Mouse (Mus musculus) ES-E14 (cell line): Measurements from ENCODE around the gene Akt1s1.

Source experiments
- CHD2 ChIP-seq: IDR thresholded peaks from 2 replicates; pipeline ENCODE4 v1.6.1; 2014; ENCODE audit warnings: mild to moderate bottlenecking, low read depth, low read length, inconsistent platforms
- MAFK ChIP-seq: IDR thresholded peaks from 2 replicates; pipeline ENCODE4 v1.6.1; 2014; ENCODE audit warnings: mild to moderate bottlenecking, low read depth, low read length, inconsistent platforms; ENCODE audit not compliant: insufficient read depth
- ZNF384 ChIP-seq: IDR thresholded peaks from 2 replicates; pipeline ENCODE4 v1.6.1; 2012; ENCODE audit warnings: low read depth, low read length, inconsistent platforms

DNA sequence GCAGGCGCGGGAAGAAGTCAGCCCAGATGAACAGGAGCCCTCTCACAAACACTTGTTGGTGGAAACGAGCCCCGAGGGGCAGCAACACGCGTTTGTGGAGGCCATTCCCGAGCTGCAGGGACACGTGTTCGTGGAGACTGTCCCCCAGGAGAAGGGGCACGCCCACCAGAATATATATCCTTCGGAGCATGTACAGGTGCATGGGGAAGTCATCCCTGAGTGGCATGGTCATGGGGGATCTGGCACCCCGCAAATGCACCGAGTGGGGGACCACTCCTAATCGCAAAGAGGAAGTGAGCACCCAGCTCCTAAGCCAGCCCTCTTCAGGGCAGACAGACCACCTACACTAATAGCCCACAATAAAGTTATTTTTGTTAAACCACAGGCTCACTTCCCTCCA, 8.4 kb upstream of the Akt1s1 start:
- TF ChIP-seq CHD2, result no peak
- no peak for TF ChIP-seq ZNF384
- no peak for TF ChIP-seq MAFK
